Mouse (Mus musculus): ENCODE measurements around the gene Camsap3. TPM values are rescaled to one million over a fixed set of nuclear protein-coding genes. Genes with fewer than 3 reads are reported as not detected.

Gene Camsap3
- 0.51 and 0.67 TPM in 2 replicates for total RNA-seq (2012; rRNA removed)
- total RNA-seq (2014; rRNA removed) = not detected in 2 replicates
- polyA plus RNA-seq (2012; ENCODE audit: insufficient read length, low read depth) = 0.36 and 0.50 TPM in 2 replicates

- Histone ChIP-seq H3K36me3 (replicated peaks in 1 of 2; ENCODE audit: control insufficient read depth in 1 of 2, insufficient read depth in 1 of 2, low read length in 1 of 2) (no peaks in the 10 kb centered on the region), H3K27me3 (replicated peaks) (peaks cover 24% of the 10 kb centered on the region), H3K9ac (ENCODE audit: insufficient read depth, low read depth) (peak within 1 kb of the TSS; percentile 10; the same call in 1 of the 2 replicates), H3K4me3 (replicated peaks in 1 of 3; ENCODE audit: low read depth in 2 of 3, low read length in 2 of 3, poor library complexity in 1 of 3) (peak within 1 kb of the TSS in 2 of 3 experiments; percentile 47 to 58), H3K9me3 (replicated peaks; ENCODE audit: low read length) (no peaks in the 10 kb centered on the region), H3K4me2 (ENCODE audit: insufficient read depth, low read depth, poor library complexity, severe bottlenecking) (peak within 1 kb of the TSS; percentile 82), H3K4me1 (ENCODE audit: control insufficient read depth in 1 of 2, insufficient read depth in 2 of 2) (no peaks in the 10 kb centered on the region; a peak in 1 of 4 replicates), H3K79me2 (replicated peaks; ENCODE audit: control insufficient read depth, extremely low read depth, insufficient read depth, poor library complexity, severe bottlenecking) (no peaks in the 10 kb centered on the region), H3K27ac (ENCODE audit: insufficient read depth, low read depth) (no peak within 1 kb of the TSS)
- TF ChIP-seq NRF1 (IDR thresholded peaks at IDR 0.05; ENCODE audit: low read depth, low read length) (0 out of 2 replicates have a peak, but pooled peaks have one; percentile 15), ELF1 (IDR thresholded peaks at IDR 0.05; ENCODE audit: low read depth, low read length) (no peak)
- dilution Hi-C loops (cut with MboI; ENCODE audit: extremely low pct_ligation_motif_present, extremely low pct_unique_long_range_greater_than_20kb, low sequenced_read_pairs) (no loop called here), in situ Hi-C loops (cut with MboI; ENCODE audit: low pct_ligation_motif_present, low pct_unique_long_range_greater_than_20kb, low sequenced_read_pairs) (no loop called here)
- DNase-seq (ENCODE audit: extremely low read depth) = no peak
These were observed at the start of gene Camsap3 for GRCm38 (mm10) chr8:3586993-3587390. Camsap3 (plus strand) TSS chr8:3587293.

- no peak overlapping the region for H3K4me2 ChIP-seq (ENCODE audit: insufficient read depth, low read depth, poor library complexity, severe bottlenecking)
- no peaks in the 10 kb centered on the region for H3K79me2 ChIP-seq (replicated peaks; ENCODE audit: control insufficient read depth, extremely low read depth, insufficient read depth, poor library complexity, severe bottlenecking)
- no peak overlapping the region for H3K4me3 ChIP-seq (replicated peaks in 1 of 3; ENCODE audit: low read depth in 2 of 3, low read length in 2 of 3, poor library complexity in 1 of 3)
- dilution Hi-C loops (cut with MboI; ENCODE audit: extremely low pct_ligation_motif_present, extremely low pct_unique_long_range_greater_than_20kb, low sequenced_read_pairs) = no loop called here
- no peak overlapping the region for H3K27ac ChIP-seq (ENCODE audit: insufficient read depth, low read depth)
- peaks cover 0 to 9% of the 10 kb centered on the region in 2 experiments; a peak in 1 of 4 replicates for H3K4me1 ChIP-seq (ENCODE audit: control insufficient read depth in 1 of 2, insufficient read depth in 2 of 2)
- H3K9ac ChIP-seq (ENCODE audit: insufficient read depth, low read depth) = no peak overlapping the region
- TF ChIP-seq PAX5 (IDR thresholded peaks at IDR 0.05; ENCODE audit: low read length) (no peak), BHLHE40 (IDR thresholded peaks at IDR 0.05; ENCODE audit: low read depth, low read length) (no peak), HCFC1 (IDR thresholded peaks at IDR 0.05; ENCODE audit: low read depth, low read length) (no peak), ZC3H11A (IDR thresholded peaks at IDR 0.05; ENCODE audit: low read depth, low read length) (no peak), ZNF384 (IDR thresholded peaks at IDR 0.05; ENCODE audit: low read depth, low read length) (no peak), JUND (conservative IDR thresholded peaks at IDR 0.05; ENCODE audit: low read depth, low read length) (no peak), USF2 (conservative IDR thresholded peaks at IDR 0.05; ENCODE audit: low read depth, low read length) (no peak), ELF1 (IDR thresholded peaks at IDR 0.05; ENCODE audit: low read depth, low read length) (no peak), MXI1 (IDR thresholded peaks at IDR 0.05; ENCODE audit: low read depth, low read length) (no peak), NELFE (IDR thresholded peaks at IDR 0.05; ENCODE audit: low read depth, low read length) (no peak), MAZ (IDR thresholded peaks at IDR 0.05; ENCODE audit: low read depth, low read length) (no peak), TCF12 (IDR thresholded peaks at IDR 0.05; ENCODE audit: low read depth, low read length) (no peak), GABPA (IDR thresholded peaks at IDR 0.05; ENCODE audit: insufficient replicate concordance, low read depth, low read length) (no peak), KAT2A (IDR thresholded peaks at IDR 0.05; ENCODE audit: insufficient replicate concordance, low read length) (no peak)
- in situ Hi-C loops (cut with MboI; ENCODE audit: low pct_ligation_motif_present, low pct_unique_long_range_greater_than_20kb, low sequenced_read_pairs) = no loop called here
- H3K36me3 ChIP-seq (replicated peaks in 1 of 2; ENCODE audit: control insufficient read depth in 1 of 2, insufficient read depth in 1 of 2, low read length in 1 of 2) = peaks cover 74 to 93% of the 10 kb centered on the region in 2 experiments
- no peaks in the 10 kb centered on the region for H3K9me3 ChIP-seq (replicated peaks; ENCODE audit: low read length)
- DNase-seq (ENCODE audit: extremely low read depth) = no peak
- H3K27me3 ChIP-seq (replicated peaks) = no peaks in the 10 kb centered on the region
These were observed 49.4 kb upstream of the Camsap3 start for GRCm38 (mm10) chr8:3537666-3538065.
